Mouse (Mus musculus) lung, adult 2 months (tissue): Measurements from ENCODE around the gene Pde4dip.

Source experiments
- CTCF ChIP-seq: fragments of 200-500 bp; IDR thresholded peaks from 2 replicates; pipeline ENCODE4 v1.5.1; 2011; ENCODE audit warnings: mild to moderate bottlenecking, low read length, control low read depth; ENCODE audit not compliant: insufficient read depth
- POLR2A ChIP-seq: fragments of 200-500 bp; IDR thresholded peaks from 2 replicates; pipeline ENCODE4 v1.6.1; 2011; ENCODE audit warnings: low read depth, mild to moderate bottlenecking, control low read depth, low read length, borderline replicate concordance; ENCODE audit errors: extremely low read depth

GRCm38 (mm10) chr3:97876259-97876658 lies 12.2 kb downstream of the Pde4dip start:
- TF ChIP-seq POLR2A (no peak), CTCF (no peak)
